Mouse (Mus musculus) heart, adult 2 months (tissue): ENCODE data around the gene Cby1.

Experiments
- CTCF ChIP-seq: fragments of 200-600 bp; IDR thresholded peaks from 2 replicates; pipeline ENCODE4 v1.8.1; 2022; ENCODE audit warnings: antibody characterized with exemption, mild to moderate bottlenecking, moderate library complexity
- EP300 ChIP-seq: fragments of 200-500 bp; IDR thresholded peaks from 2 replicates; pipeline ENCODE4 v1.6.1; 2011; ENCODE audit warnings: low read depth, low read length, control low read depth; ENCODE audit not compliant: insufficient read depth
- POLR2A ChIP-seq: fragments of 200-500 bp; IDR thresholded peaks from 2 replicates; pipeline ENCODE4 v1.6.1; 2011; ENCODE audit warnings: mild to moderate bottlenecking, low read depth, low read length, control low read depth; ENCODE audit not compliant: insufficient read depth

GRCm38 (mm10) chr15:79696508-79696907, 37.5 kb downstream of the Cby1 start:
- TF ChIP-seq CTCF: no peak
- TF ChIP-seq POLR2A: no peak
- no peak for TF ChIP-seq EP300
